In genomic region chr2:58533521-58534001, GRCm38 (mm10) we compare ENCODE assay signal across 9 mouse cellular contexts. TPM values are rescaled to one million over a fixed set of nuclear protein-coding genes. Genes with fewer than 3 reads are reported as not detected.
DNase-seq lines count a peak whose midpoint lies in the region; ATAC-seq and TF ChIP-seq lines count a peak whose summit lies in the region.
"Had no signal": no experiment of that assay in that cellular context is flagged by ENCODE, and none has a peak within 500 bp of the region (broad histone marks: within the 10 kb centered on the region; RNA-seq: fewer than 3 reads in every experiment).

No protein-coding gene starts in this region.

- peak overlapping the region; percentile 10; the same call in 1 of the 2 replicates for H3K4me2 ChIP-seq in kidney, postnatal 0 days (ENCODE audit: low read length)
- H3K4me2 ChIP-seq in heart, postnatal 0 days (ENCODE audit: low read depth, low read length), result peak overlapping the region; percentile 22; the same call in 1 of the 2 replicates

- no peaks in the 10 kb centered on the region for H3K36me3 ChIP-seq in kidney, postnatal 0 days (ENCODE audit: insufficient read depth, low read length)
- H3K36me3 ChIP-seq in heart, postnatal 0 days (replicated peaks; ENCODE audit: control insufficient read depth, insufficient read depth, low read length), result peaks cover 10% of the 10 kb centered on the region

- no peak overlapping the region for H3K9ac ChIP-seq in kidney, postnatal 0 days (ENCODE audit: low read depth, low read length)
- H3K9ac ChIP-seq in heart, postnatal 0 days (replicated peaks; ENCODE audit: low read depth, low read length), result no peak overlapping the region

- no peak overlapping the region for H3K4me3 ChIP-seq in kidney, postnatal 0 days (replicated peaks; ENCODE audit: low read depth, low read length)
- no peak overlapping the region for H3K4me3 ChIP-seq in cortical plate, adult 2 months (ENCODE audit: insufficient read depth, low read length)
- H3K4me3 ChIP-seq in heart, postnatal 0 days (ENCODE audit: low read depth, low read length), result no peak overlapping the region

- intact Hi-C loops in gastrocnemius, postnatal 14 days (cut with DNase I; ENCODE audit: low total_unique reads), result no loop called here

- H3K4me1 ChIP-seq in kidney, postnatal 0 days (replicated peaks; ENCODE audit: insufficient read depth, low read length), result peaks cover 28% of the 10 kb centered on the region
- H3K4me1 ChIP-seq in cortical plate, adult 2 months (ENCODE audit: control insufficient read depth, insufficient read depth, low read length), result peaks cover 12% of the 10 kb centered on the region
- peaks cover 79% of the 10 kb centered on the region for H3K4me1 ChIP-seq in heart, postnatal 0 days (ENCODE audit: control insufficient read depth, insufficient read depth)
- H3K4me1 ChIP-seq: megakaryocyte, embryonic 14.5 days had no signal

- no peak for TF ChIP-seq CTCF in kidney, postnatal 0 days (IDR thresholded peaks at IDR 0.05; ENCODE audit: low read depth)
- TF ChIP-seq CTCF in cortical plate, adult 2 months (IDR thresholded peaks at IDR 0.05; ENCODE audit: extremely low read depth, insufficient read depth, low read length), result no peak
- no peak for TF ChIP-seq CTCF in heart, postnatal 0 days (IDR thresholded peaks at IDR 0.05; ENCODE audit: low read depth)

- TF ChIP-seq POLR2A in cortical plate, adult 2 months (IDR thresholded peaks at IDR 0.05; ENCODE audit: extremely low read depth, insufficient read depth, low read length), result no peak

- ATAC-seq in kidney, postnatal 0 days (replicated peaks; ENCODE audit: low FRiP score, low read depth), result no peak
- ATAC-seq in heart, postnatal 0 days (ENCODE audit: insufficient read depth, low read depth), result no peak
- peak; percentile 76 for ATAC-seq in megakaryocyte, adult 5-6 weeks (ENCODE audit: poor library complexity, severe bottlenecking)

- no peak for TF ChIP-seq EP300 in heart, postnatal 0 days (IDR thresholded peaks at IDR 0.05; ENCODE audit: low read depth)

- H3K9me3 ChIP-seq in kidney, postnatal 0 days (replicated peaks; ENCODE audit: low read length), result no peaks in the 10 kb centered on the region
- no peaks in the 10 kb centered on the region for H3K9me3 ChIP-seq in heart, postnatal 0 days (replicated peaks; ENCODE audit: control insufficient read depth, low read length)
- H3K9me3 ChIP-seq: megakaryocyte, embryonic 14.5 days had no signal

- DNase-seq in kidney, postnatal 0 days (ENCODE audit: low spot score), result peak; percentile 78
- DNase-seq in kidney, adult 8-10 months, result no peak
- DNase-seq in heart, postnatal 0 days (ENCODE audit: low spot score), result no peak
- DNase-seq in right cerebral cortex, adult 2 months (ENCODE audit: low spot score in 2 of 2), result no peak
- DNase-seq in ovary, postnatal 36 days (ENCODE audit: low spot score), result no peak
- no peak for DNase-seq in gastrocnemius, postnatal 14 days

- H3K27me3 ChIP-seq in kidney, postnatal 0 days (ENCODE audit: insufficient read depth, low read length), result no peaks in the 10 kb centered on the region
- no peaks in the 10 kb centered on the region for H3K27me3 ChIP-seq in heart, postnatal 0 days (ENCODE audit: control insufficient read depth, insufficient read depth, low read length)
- H3K27me3 ChIP-seq: megakaryocyte, embryonic 14.5 days had no signal

- peak overlapping the region; percentile 21; the same call in 1 of the 2 replicates for H3K27ac ChIP-seq in kidney, postnatal 0 days
- peak overlapping the region; percentile 22; the same call in 1 of the 2 replicates for H3K27ac ChIP-seq in cortical plate, adult 2 months (ENCODE audit: insufficient read depth, low read length)
- peak overlapping the region; percentile 73 for H3K27ac ChIP-seq in heart, postnatal 0 days (ENCODE audit: low read depth)

- WGBS in kidney, postnatal 0 days, result 22% methylated on average over 7 of the region's 7 CpGs
- WGBS in heart, postnatal 0 days, result 28% methylated on average over 7 of the region's 7 CpGs

RNA-seq across cellular contexts. Expression of gene Acvr1, which starts 33.4 kb away (rescaled TPM):
- polyA plus RNA-seq in kidney, postnatal 0 days (2015; fragmentation: Nextera tagmentation; extraction: Ambion mirVana), result 5.4 and 5.5 TPM in 2 replicates
- polyA plus RNA-seq in cortical plate, adult 2 months (2012; rRNA removed), result 19.5 and 20.3 TPM in 2 replicates
- 13.5 and 20.9 TPM in 2 replicates for total RNA-seq in heart, postnatal 0 days (2014; rRNA removed; ENCODE audit: low replicate concordance)
- polyA plus RNA-seq in heart, postnatal 0 days (2015; fragmentation: Nextera tagmentation; extraction: Ambion mirVana), result 5.0 and 5.9 TPM in 2 replicates
- 9.6 and 13.2 TPM in 2 replicates for total RNA-seq in megakaryocyte, adult 5-6 weeks (2015)
- 3.0 and 3.1 TPM in 2 replicates for total RNA-seq in megakaryocyte, adult 5-6 weeks (2017)
- 10 to 100 TPM; 10.4 to 18.4 TPM for total RNA-seq in gastrocnemius, postnatal 14 days (2021)

RNA-seq across cellular contexts. Expression of gene Upp2, which starts 33.5 kb away (rescaled TPM):
- 9.6 and 10.4 TPM in 2 replicates for polyA plus RNA-seq in kidney, postnatal 0 days (2015; fragmentation: Nextera tagmentation; extraction: Ambion mirVana)
- 38.1 and 41.1 TPM in 2 replicates for polyA plus RNA-seq in cortical plate, adult 2 months (2012; rRNA removed)
- total RNA-seq in heart, postnatal 0 days (2014; rRNA removed; ENCODE audit: low replicate concordance), result 0.92 and 1.2 TPM in 2 replicates
- polyA plus RNA-seq in heart, postnatal 0 days (2015; fragmentation: Nextera tagmentation; extraction: Ambion mirVana), result 4.3 and 6.4 TPM in 2 replicates
- 1.0 and 1.2 TPM in 2 replicates for total RNA-seq in megakaryocyte, adult 5-6 weeks (2015)
- 0.70 TPM in 1 of 2 replicates, not detected in the other for total RNA-seq in megakaryocyte, adult 5-6 weeks (2017)
- total RNA-seq in gastrocnemius, postnatal 14 days (2021), result 1 to 10 TPM in 1 of 2 experiments, under 1 TPM in 1; 0.86 to 1.3 TPM

Comparison
In these comparisons a context has a peak if more than half of its experiments do, and no peak if none do; other contexts are left out.
1. H3K27ac ChIP-seq: peak in every context shown above with its lines; median percentile 73 in heart, postnatal 0 days; 22 in cortical plate, adult 2 months; 21 in kidney, postnatal 0 days.